Mouse (Mus musculus) 416B (cell line): ENCODE results near the gene Tmprss2.
"Not testable (repeated sequence)": the region's sequence is repeated elsewhere in the genome, so short reads cannot be mapped to it uniquely, and the experiment has no call there.

Experiments
- DNase-seq: peaks from one replicate; pipeline ENCODE4 v3.0.0; 2011; ENCODE audit warnings: low read depth

The Tmprss2 gene

GRCm38 (mm10) chr16:97591512-97591911 is 19.5 kb downstream of the Tmprss2 start:
- DNase-seq, result no peak

- not testable (repeated sequence) for DNase-seq
Measured at GRCm38 (mm10) chr16:97582876-97583275, 28.1 kb downstream of the Tmprss2 start.

- DNase-seq, result no peak
Measured at GRCm38 (mm10) chr16:97569426-97569825, 41.6 kb downstream of the Tmprss2 start.

GRCm38 (mm10) chr16:97568662-97569061 is 42.3 kb downstream of the Tmprss2 start:
- peak; percentile 28 for DNase-seq

GRCm38 (mm10) chr16:97544340-97544739 is 66.7 kb downstream of the Tmprss2 start:
- DNase-seq, result no peak

- DNase-seq, result no peak
Measured at GRCm38 (mm10) chr16:97536859-97537258, 74.1 kb downstream of the Tmprss2 start.

GRCm38 (mm10) chr16:97535808-97536413 is 75.1 kb downstream of the Tmprss2 start:
- peak; percentile 48 for DNase-seq

- DNase-seq, result peak; percentile 84
Measured at GRCm38 (mm10) chr16:97534876-97535461, 76.0 kb downstream of the Tmprss2 start.

- no peak for DNase-seq
Measured at GRCm38 (mm10) chr16:97534448-97534847, 76.5 kb downstream of the Tmprss2 start.

- DNase-seq, result peak; percentile 75
Measured at GRCm38 (mm10) chr16:97533751-97534150, 77.2 kb downstream of the Tmprss2 start.

- DNase-seq, result peak; percentile 33
Measured at GRCm38 (mm10) chr16:97533126-97533525, 77.9 kb downstream of the Tmprss2 start.

GRCm38 (mm10) chr16:97529241-97529640 is 81.8 kb downstream of the Tmprss2 start:
- no peak for DNase-seq

GRCm38 (mm10) chr16:97523024-97523423 is 88.0 kb downstream of the Tmprss2 start:
- DNase-seq, result peak; percentile 81

- no peak for DNase-seq
Measured at GRCm38 (mm10) chr16:97521983-97522382, 89.0 kb downstream of the Tmprss2 start.

GRCm38 (mm10) chr16:97516341-97516740 is 94.7 kb downstream of the Tmprss2 start:
- no peak for DNase-seq
